Mouse (Mus musculus) liver, postnatal 0 days (tissue): ENCODE measurements around the gene Ralgps1. TPM values are rescaled to one million over a fixed set of nuclear protein-coding genes. Genes with fewer than 3 reads are reported as not detected.

ENCODE experiments used
- ATAC-seq: fragments of 200-750 bp; cut with Nextera tagmentation; 2 replicates; pipeline ENCODE4 v1.8.0; 2017; ENCODE audit warnings: mild to moderate bottlenecking, moderate library complexity
- DNase-seq: peaks from one replicate; pipeline ENCODE4 v3.0.0-alpha.2; 2016
- H3K27ac ChIP-seq: fragments of 300-500 bp; sonication (generic); 2 replicates; pipeline ENCODE4 v1.5.1; 2014; ENCODE audit warnings: antibody characterized with exemption, moderate library complexity, mild to moderate bottlenecking, low read depth
- H3K27me3 ChIP-seq: fragments of 300-500 bp; sonication (generic); 2 replicates; pipeline ENCODE4 v1.6.1; 2014; ENCODE audit warnings: low read length, control low read depth, mixed read lengths; ENCODE audit not compliant: insufficient read depth
- H3K36me3 ChIP-seq: fragments of 300-500 bp; sonication (generic); replicated peaks from 2 replicates; pipeline ENCODE4 v1.6.1; 2014; ENCODE audit warnings: mild to moderate bottlenecking, control low read depth, low read length, moderate library complexity, mixed read lengths; ENCODE audit not compliant: insufficient read depth
- H3K4me1 ChIP-seq: fragments of 300-500 bp; sonication (generic); 2 replicates; pipeline ENCODE4 v1.6.1; 2014; ENCODE audit warnings: antibody characterized with exemption, mild to moderate bottlenecking, control low read depth; ENCODE audit not compliant: insufficient read depth
- H3K4me2 ChIP-seq: fragments of 300-500 bp; sonication (generic); 2 replicates; pipeline ENCODE4 v1.6.1; 2014; ENCODE audit warnings: low read depth, mild to moderate bottlenecking, low read length, moderate library complexity, mixed read lengths
- H3K4me3 ChIP-seq: fragments of 300-500 bp; sonication (generic); 2 replicates; pipeline ENCODE4 v1.5.1; 2014; ENCODE audit warnings: low read depth, low read length
- H3K9ac ChIP-seq: fragments of 300-500 bp; sonication (generic); replicated peaks from 2 replicates; pipeline ENCODE4 v1.6.1; 2014; ENCODE audit warnings: mild to moderate bottlenecking, moderate library complexity
- H3K9me3 ChIP-seq: fragments of 300-500 bp; sonication (generic); 2 replicates; pipeline ENCODE4 v1.6.1; 2016; ENCODE audit warnings: mild to moderate bottlenecking, control low read depth, low read length, mixed read lengths
- CTCF ChIP-seq: sonication (generic); IDR thresholded peaks from 2 replicates; pipeline ENCODE4 v1.5.1; 2016; ENCODE audit warnings: antibody characterized with exemption, low read depth
- EP300 ChIP-seq: IDR thresholded peaks from 2 replicates; pipeline ENCODE4 v1.6.1; 2016; ENCODE audit warnings: antibody characterized with exemption, low read depth, mild to moderate bottlenecking
- WGBS: fragments of 180-500 bp; shearing (Covaris S2); extraction: QIAGEN DNeasy Blood & Tissue Kit; methylation state at CpG from one replicate; pipeline ENCODE4 v1.1.7; 2014; ENCODE audit not compliant: insufficient replicate concordance; 5-methylcytosine and 5-hydroxymethylcytosine counted together
- polyA plus RNA-seq: library from polyadenylated mRNA; unstranded; fragments of >200 nt; fragmentation: Nextera tagmentation; extraction: Ambion mirVana; gene quantifications from 2 replicates; pipeline ENCODE4 v1.2.1, GENCODE M21; 2015

The Ralgps1 gene
- polyA plus RNA-seq, 1 experiment from 2014 or later = 0.83 TPM

DNA sequence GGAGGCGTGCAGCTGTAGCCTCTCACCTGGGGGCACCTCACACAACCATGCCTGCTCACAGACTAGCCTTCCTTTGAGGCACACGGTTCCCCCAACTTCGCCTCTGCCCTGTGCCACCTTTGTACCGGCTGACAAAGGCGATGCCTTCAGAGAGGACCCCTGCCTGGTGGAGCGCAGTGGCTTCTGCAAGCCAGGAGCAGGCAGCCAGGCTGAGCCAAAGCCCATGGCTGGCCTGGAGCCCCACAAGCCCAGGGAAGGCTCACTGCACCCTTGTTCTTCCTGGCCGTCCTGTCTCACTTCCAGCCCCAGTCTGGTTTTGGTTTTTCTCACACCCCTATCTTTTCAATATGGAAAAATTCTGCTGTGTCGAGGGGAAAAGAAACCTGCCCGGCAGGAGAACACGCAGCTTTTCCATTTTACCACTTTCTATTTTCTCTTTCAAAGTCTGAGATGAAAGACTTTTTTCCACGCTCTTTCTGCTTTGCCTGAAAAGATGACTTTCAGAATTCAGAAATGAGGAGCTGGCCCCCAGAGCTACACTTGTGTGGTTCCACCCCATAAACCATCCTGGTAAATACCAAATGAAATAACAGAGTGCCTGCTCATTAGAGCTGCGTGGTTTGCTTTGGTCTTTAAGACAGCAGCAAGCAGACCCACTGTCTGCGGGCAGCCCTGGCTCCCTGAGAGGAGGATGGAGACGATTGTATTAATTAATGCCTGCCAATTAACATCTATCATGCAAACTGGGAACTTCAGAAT is 191.9 kb downstream of the Ralgps1 start:
- H3K9me3 ChIP-seq = no peaks in the 10 kb centered on the region
- H3K27ac ChIP-seq = no peak overlapping the region
- no peak for DNase-seq
- 78% methylated on average over 14 of the region's 14 CpGs for WGBS
- H3K27me3 ChIP-seq = no peaks in the 10 kb centered on the region
- no peak overlapping the region for H3K4me3 ChIP-seq
- H3K4me1 ChIP-seq = peaks cover 14% of the 10 kb centered on the region; the same call in 1 of the 2 replicates
- H3K36me3 ChIP-seq = no peaks in the 10 kb centered on the region
- TF ChIP-seq EP300 (no peak), CTCF (no peak)
- no peak for ATAC-seq
- H3K4me2 ChIP-seq = no peak overlapping the region
- H3K9ac ChIP-seq = no peak overlapping the region

DNA sequence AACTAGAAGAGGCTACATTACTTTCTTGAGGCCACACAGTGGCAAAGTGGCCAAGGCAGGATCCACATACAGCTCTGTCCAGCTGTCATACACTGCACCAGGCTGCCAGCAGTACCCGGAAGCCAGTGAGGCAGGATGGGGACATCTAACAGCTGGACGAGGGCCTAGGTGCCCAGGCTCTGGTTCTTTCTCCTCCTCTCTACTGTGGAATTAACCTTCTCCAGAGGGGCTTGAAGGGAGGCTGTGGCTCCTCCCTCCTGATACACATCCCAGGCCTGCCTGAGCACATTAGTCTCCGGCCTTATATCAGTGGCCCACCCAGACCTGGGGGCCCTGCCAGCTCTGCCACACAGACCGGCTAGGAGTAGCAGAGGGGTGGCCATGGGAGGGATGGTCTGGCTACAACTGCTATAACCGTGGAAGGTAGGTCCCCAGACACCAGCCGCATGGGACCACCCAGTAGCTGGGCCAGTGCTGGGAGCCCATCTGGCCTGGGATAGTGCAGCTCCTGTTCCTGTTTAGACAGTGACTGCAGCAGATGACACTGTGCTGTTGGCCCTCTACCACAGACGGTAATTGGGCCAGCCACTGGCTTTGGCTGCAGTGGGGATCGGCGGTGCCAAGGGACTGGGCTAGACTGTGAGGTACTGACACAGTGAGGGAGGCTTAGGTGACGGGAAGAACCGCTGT is 192.9 kb downstream of the Ralgps1 start:
- 71% methylated on average over 11 of the region's 11 CpGs for WGBS
- Histone ChIP-seq H3K27ac (no peak overlapping the region), H3K27me3 (no peaks in the 10 kb centered on the region), H3K9me3 (no peaks in the 10 kb centered on the region), H3K4me2 (peak overlapping the region; percentile 35; the same call in 1 of the 2 replicates), H3K36me3 (no peaks in the 10 kb centered on the region), H3K4me3 (no peak overlapping the region), H3K4me1 (peaks cover 14% of the 10 kb centered on the region; the same call in 1 of the 2 replicates), H3K9ac (no peak overlapping the region)
- no peak for ATAC-seq
- no peak for TF ChIP-seq CTCF
- no peak for TF ChIP-seq EP300
- no peak for DNase-seq

DNA sequence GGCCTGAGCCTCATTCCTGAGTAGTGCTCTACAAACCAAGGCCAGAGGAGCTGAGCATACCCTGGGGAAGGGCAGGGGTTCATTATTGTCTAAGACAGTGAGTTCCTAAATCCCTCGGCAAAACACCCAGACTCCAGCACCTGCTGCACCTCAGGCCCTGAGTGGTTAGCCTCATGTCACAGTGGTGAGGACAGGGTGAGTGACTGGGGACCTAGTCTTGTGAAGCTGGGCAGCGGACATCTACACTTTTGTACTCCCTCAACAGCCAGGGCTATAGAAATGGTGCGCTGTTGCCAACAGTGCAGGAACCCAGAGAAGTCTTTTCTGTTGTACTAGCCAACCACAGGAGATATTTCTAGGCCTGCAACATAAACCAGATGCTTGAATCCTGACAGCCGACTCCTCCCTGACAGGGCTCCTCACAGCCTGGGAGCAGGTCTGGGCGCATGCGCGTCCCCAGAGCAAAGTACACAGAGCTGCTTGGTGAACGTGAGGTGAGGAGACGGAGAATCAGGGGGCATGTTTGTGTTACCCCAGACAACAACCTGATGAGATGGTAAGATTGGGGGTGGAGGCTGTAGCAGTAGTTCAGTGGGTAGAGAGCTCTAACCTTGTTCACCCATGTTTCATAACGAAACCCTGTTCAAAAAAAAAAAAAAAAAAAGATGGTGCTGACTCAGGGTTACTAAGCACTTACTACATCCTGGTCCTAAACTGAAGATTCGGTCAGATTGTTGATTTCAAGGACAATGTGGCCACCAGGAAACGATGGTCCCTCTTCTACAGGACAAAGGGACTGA is 193.6 kb downstream of the Ralgps1 start:
- Histone ChIP-seq H3K4me1 (peaks cover 14% of the 10 kb centered on the region; the same call in 1 of the 2 replicates), H3K9ac (no peak overlapping the region; the same call in 1 of the 2 replicates), H3K27ac (no peak overlapping the region), H3K36me3 (no peaks in the 10 kb centered on the region), H3K4me2 (peak overlapping the region; percentile 35; the same call in 1 of the 2 replicates), H3K27me3 (no peaks in the 10 kb centered on the region), H3K9me3 (no peaks in the 10 kb centered on the region), H3K4me3 (no peak overlapping the region; the same call in 1 of the 2 replicates)
- peak; percentile 61; the same call in 1 of the 2 replicates for ATAC-seq
- 54% methylated on average over 12 of the region's 12 CpGs for whole genome bisulfite sequencing
- peak; percentile 54 for DNase-seq
- no peak for TF ChIP-seq EP300
- TF ChIP-seq CTCF = no peak

DNA sequence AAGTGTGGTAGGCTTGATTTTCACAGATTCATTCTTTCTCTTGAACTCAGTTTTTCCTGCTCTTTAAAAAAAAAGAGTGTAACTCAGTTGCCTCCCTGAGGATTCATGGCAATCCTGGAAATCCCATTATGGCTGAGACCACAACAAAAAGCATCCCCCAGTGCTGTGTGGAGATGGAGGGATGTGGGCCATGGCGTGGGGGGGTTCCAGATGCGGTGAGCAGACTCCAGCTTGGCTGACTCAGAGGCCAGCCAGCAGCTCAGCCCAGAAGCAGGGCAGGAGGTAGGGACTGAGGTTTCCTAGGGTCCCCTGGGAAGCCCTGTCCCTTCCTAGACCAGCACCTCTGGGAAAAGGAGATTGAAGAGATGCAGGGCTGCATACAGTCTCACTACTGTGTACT is 194.4 kb downstream of the Ralgps1 start:
- 60% methylated on average over 2 of the region's 2 CpGs for WGBS
- Histone ChIP-seq H3K4me3 (no peak overlapping the region), H3K4me2 (no peak overlapping the region), H3K9ac (no peak overlapping the region; the same call in 1 of the 2 replicates), H3K4me1 (peaks cover 14% of the 10 kb centered on the region; the same call in 1 of the 2 replicates), H3K27ac (no peak overlapping the region), H3K36me3 (no peaks in the 10 kb centered on the region), H3K9me3 (no peaks in the 10 kb centered on the region), H3K27me3 (no peaks in the 10 kb centered on the region)
- TF ChIP-seq EP300 (no peak), CTCF (no peak)
- ATAC-seq = no peak
- DNase-seq = no peak

DNA sequence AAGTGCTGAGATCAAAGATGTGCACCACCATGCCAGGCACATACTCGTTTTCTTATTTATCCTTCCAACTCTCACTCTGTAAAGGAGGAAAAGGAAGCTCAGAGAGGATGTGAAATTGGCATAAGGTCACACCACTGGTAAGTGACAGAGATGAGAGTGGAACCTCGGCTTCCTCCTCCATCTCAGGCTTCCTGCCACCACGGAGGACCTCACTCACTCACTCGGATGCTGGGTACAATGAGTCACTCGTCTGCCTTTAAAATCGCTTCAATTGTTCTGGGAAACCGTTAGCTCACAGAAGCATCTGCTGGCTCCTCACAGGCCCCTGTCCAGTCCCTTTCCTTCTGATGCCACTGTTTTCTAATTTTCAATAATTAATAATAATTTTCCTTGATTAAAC is 194.8 kb downstream of the Ralgps1 start:
- TF ChIP-seq EP300 (no peak), CTCF (no peak)

More for the DNA sequence above, 194.8 kb downstream of the Ralgps1 start:
- WGBS = 29% methylated on average over 7 of the region's 7 CpGs
- H3K27ac ChIP-seq = no peak overlapping the region
- H3K9ac ChIP-seq = no peak overlapping the region
- ATAC-seq (no peak), DNase-seq (no peak)
- H3K4me2 ChIP-seq = no peak overlapping the region
- H3K36me3 ChIP-seq = no peaks in the 10 kb centered on the region
- no peaks in the 10 kb centered on the region for H3K27me3 ChIP-seq
- peaks cover 14% of the 10 kb centered on the region; the same call in 1 of the 2 replicates for H3K4me1 ChIP-seq
- H3K9me3 ChIP-seq = no peaks in the 10 kb centered on the region
- no peak overlapping the region for H3K4me3 ChIP-seq
